Mouse (Mus musculus): ENCODE results near the gene Arhgap32.

DNA sequence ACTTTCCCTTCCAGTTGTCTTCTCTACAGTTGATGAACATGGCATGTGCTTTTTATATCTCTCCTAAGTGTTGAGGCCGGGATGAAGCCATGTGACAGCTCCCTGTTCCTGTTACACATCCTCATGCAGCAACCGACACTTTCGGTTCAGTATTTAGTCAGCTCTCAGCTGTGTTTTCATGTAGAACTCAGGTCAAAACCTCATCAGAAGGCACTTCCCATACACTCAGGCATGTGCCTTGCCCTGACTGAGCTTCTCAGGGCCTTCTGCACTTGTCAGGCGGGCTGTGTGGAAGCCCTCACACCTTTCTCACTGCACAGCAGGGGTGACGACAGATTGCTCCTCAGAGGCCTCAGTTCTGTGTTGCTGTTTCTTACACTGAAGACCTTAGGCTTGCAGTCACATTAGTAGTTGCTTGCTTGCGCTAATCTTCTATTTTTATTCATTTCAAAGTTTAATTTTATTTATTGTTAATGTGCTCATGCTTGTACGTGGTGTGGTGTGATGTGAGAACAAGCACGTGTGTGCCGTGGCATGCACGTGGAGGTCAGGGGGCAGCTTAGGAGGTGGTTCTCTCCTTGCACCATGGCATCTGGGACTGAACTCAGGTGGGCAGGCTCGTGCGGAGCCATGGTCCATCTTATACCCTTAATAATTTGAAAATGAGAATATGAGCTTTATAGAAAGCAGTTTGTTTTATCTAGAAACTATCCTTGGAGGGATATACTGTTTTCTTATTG, 30.5 kb downstream of the Arhgap32 start:
- no peak for TF ChIP-seq CTCF (IDR thresholded peaks at IDR 0.05; ENCODE audit: low read depth)
- TF ChIP-seq EP300 (IDR thresholded peaks at IDR 0.05; ENCODE audit: low read depth), result no peak
